ENCODE assay signal across 16 mouse cellular contexts in the genomic region with DNA sequence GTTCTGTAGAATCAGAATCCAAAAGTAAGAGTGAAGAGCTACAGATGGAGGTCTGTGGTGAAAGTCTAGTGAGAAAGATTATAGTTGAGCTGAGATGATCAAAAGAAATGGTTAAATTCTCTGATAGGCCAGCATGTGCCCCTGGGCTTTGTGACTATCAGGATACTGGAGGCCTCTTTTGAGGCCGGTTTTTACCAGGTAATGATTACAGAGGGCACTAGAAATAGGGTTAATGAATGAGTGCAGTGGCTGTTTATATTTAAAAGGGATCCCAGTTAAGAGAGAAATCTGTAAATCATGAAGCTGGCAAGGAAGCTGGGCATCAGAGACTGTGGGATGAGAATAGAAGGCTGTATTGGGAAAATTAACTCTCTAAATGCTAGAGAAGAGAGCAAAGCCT. TPM values are rescaled to one million over a fixed set of nuclear protein-coding genes. Genes with fewer than 3 reads are reported as not detected.
"Had no signal": no experiment of that assay in that cellular context is flagged by ENCODE, and none has a peak within 500 bp of the region (broad histone marks: within the 10 kb centered on the region; RNA-seq: fewer than 3 reads in every experiment).

No protein-coding gene starts in this region.

- H3K4me2 ChIP-seq: intestine, embryonic 15.5 days; limb, embryonic 12.5 days; limb, embryonic 15.5 days; liver, embryonic 11.5 days; lung, embryonic 14.5 days; midbrain, embryonic 13.5 days had no signal

- H3K4me1 ChIP-seq: intestine, embryonic 15.5 days; limb, embryonic 15.5 days had no signal

- H3K9ac ChIP-seq: intestine, embryonic 15.5 days; limb, embryonic 12.5 days; limb, embryonic 15.5 days; liver, embryonic 14.5 days; liver, postnatal 0 days; lung, embryonic 14.5 days; midbrain, embryonic 13.5 days had no signal

- H3K9me3 ChIP-seq: intestine, embryonic 15.5 days; limb, embryonic 12.5 days; limb, embryonic 15.5 days; midbrain, embryonic 13.5 days had no signal

- H3K36me3 ChIP-seq: intestine, embryonic 15.5 days; limb, embryonic 12.5 days; limb, embryonic 15.5 days; midbrain, embryonic 13.5 days had no signal

- H3K4me3 ChIP-seq: intestine, embryonic 15.5 days; limb, embryonic 12.5 days; limb, embryonic 15.5 days; midbrain, embryonic 13.5 days had no signal

- H3K27ac ChIP-seq: intestine, embryonic 15.5 days; limb, embryonic 12.5 days; limb, embryonic 15.5 days; liver, embryonic 14.5 days; macrophage; midbrain, embryonic 13.5 days had no signal

- DNase-seq: left cerebral cortex, postnatal 4 days; liver, postnatal 0 days; lung, embryonic 14.5 days; thymus, adult 18-20 months; thymus, postnatal 4 days had no signal

- ATAC-seq: hindbrain, embryonic 16.5 days; intestine, embryonic 15.5 days; liver, postnatal 0 days; lung, postnatal 0 days; midbrain, embryonic 13.5 days; midbrain, embryonic 16.5 days had no signal

- H3K27me3 ChIP-seq: intestine, embryonic 15.5 days; limb, embryonic 12.5 days; limb, embryonic 15.5 days; midbrain, embryonic 13.5 days had no signal

RNA-seq across cellular contexts. Expression of a gene that starts 23.2 kb away (rescaled TPM):
- total RNA-seq: megakaryocyte, adult 5-6 weeks had no signal
- polyA plus RNA-seq: macrophage had no signal
